Comparison of ENCODE assay signal across 1 mouse cellular context in genomic region chr11:72953116-72953439, GRCm38 (mm10).
TF ChIP-seq lines count a peak whose summit lies in the region.

No protein-coding gene starts in this region.

TF ChIP-seq in CH12.LX, 34 proteins besides CTCF, POLR2A, EP300 and RAD21 (continued from another document):
- TF ChIP-seq ELF1 (IDR thresholded peaks at IDR 0.05; ENCODE audit: low read depth, low read length) (peak; percentile 53; the same call in 1 of the 2 replicates), USF1 (IDR thresholded peaks at IDR 0.05; ENCODE audit: low read depth, low read length) (no peak), CHD2 (IDR thresholded peaks at IDR 0.05; ENCODE audit: low read length) (peak; percentile 76; the same call in 1 of the 2 replicates), ZMIZ1 (IDR thresholded peaks at IDR 0.05; ENCODE audit: low read depth, low read length) (no peak)
